Mouse (Mus musculus) thymus, adult 2 months (tissue): ENCODE data around the gene Sstr3.

Experiments used
- CTCF ChIP-seq: fragments of 200-500 bp; IDR thresholded peaks from 2 replicates; pipeline ENCODE4 v1.5.1; 2012; ENCODE audit warnings: mild to moderate bottlenecking, control low read depth, low read length, moderate library complexity, borderline replicate concordance; ENCODE audit not compliant: control insufficient read depth, poor library complexity, insufficient read depth; ENCODE audit errors: extremely low read depth
- POLR2A ChIP-seq: fragments of 200-500 bp; IDR thresholded peaks from 2 replicates; pipeline ENCODE4 v1.6.1; 2012; ENCODE audit warnings: mild to moderate bottlenecking, low read length, control low read depth, moderate library complexity; ENCODE audit not compliant: control insufficient read depth, poor library complexity, insufficient read depth; ENCODE audit errors: extremely low read depth

- TF ChIP-seq POLR2A (no peak), CTCF (no peak)
Measured at GRCm38 (mm10) chr15:78528726-78529411, 15.6 kb downstream of the Sstr3 start.
